Mouse (Mus musculus) embryonic fibroblast, embryonic 13.5 days (primary cell): Measurements from ENCODE around the gene Sirpa.

Experiments used
- CTCF ChIP-seq: IDR thresholded peaks from 2 replicates; pipeline ENCODE4 v1.5.1; 2011; ENCODE audit warnings: mild to moderate bottlenecking, control low read depth, low read length, moderate library complexity, borderline replicate concordance; ENCODE audit not compliant: insufficient read depth
- POLR2A ChIP-seq: IDR thresholded peaks from 2 replicates; pipeline ENCODE4 v1.6.1; 2011; ENCODE audit warnings: low read depth, mild to moderate bottlenecking, control low read depth, low read length, moderate library complexity

GRCm38 (mm10) chr2:129630532-129630886 lies 37.9 kb downstream of the Sirpa start:
- TF ChIP-seq POLR2A (no peak), CTCF (no peak)
